Mouse (Mus musculus): ENCODE measurements around the gene Sh3glb2.

- TF ChIP-seq CTCF (IDR thresholded peaks at IDR 0.05; ENCODE audit: extremely low read depth, insufficient read depth, insufficient read length, insufficient replicate concordance) (no peak), POLR2A (IDR thresholded peaks at IDR 0.05; ENCODE audit: low read depth, low read length) (no peak)
Measured at GRCm38 (mm10) chr2:30355861-30356260, 3.3 kb downstream of the Sh3glb2 start.

All from spleen, adult 2 months (tissue).